Mouse (Mus musculus) heart, embryonic 16.5 days (tissue): ENCODE results near the gene Mill2. TPM values are rescaled to one million over a fixed set of nuclear protein-coding genes. Genes with fewer than 3 reads are reported as not detected.

Source experiments
- ATAC-seq: fragments of 200-750 bp; cut with Nextera tagmentation; replicated peaks from 2 replicates; pipeline ENCODE4 v1.8.0; 2017; ENCODE audit warnings: moderate number of reproducible peaks; ENCODE audit not compliant: insufficient read depth, low FRiP score; ENCODE audit errors: extremely low read depth
- H3K27ac ChIP-seq: fragments of 300-500 bp; sonication (generic); 2 replicates; pipeline ENCODE4 v1.5.1; 2014; ENCODE audit warnings: mild to moderate bottlenecking, low read length, control low read depth, moderate library complexity
- H3K27me3 ChIP-seq: fragments of 300-500 bp; sonication (generic); 2 replicates; pipeline ENCODE4 v1.6.1; 2014; ENCODE audit warnings: low read length, mixed read lengths; ENCODE audit not compliant: control insufficient read depth, insufficient read depth
- H3K36me3 ChIP-seq: fragments of 300-500 bp; sonication (generic); 2 replicates; pipeline ENCODE4 v1.6.1; 2014; ENCODE audit not compliant: control insufficient read depth, insufficient read depth
- H3K4me1 ChIP-seq: fragments of 300-500 bp; sonication (generic); 2 replicates; pipeline ENCODE4 v1.6.1; 2014; ENCODE audit warnings: low read length, mixed read lengths; ENCODE audit not compliant: control insufficient read depth, insufficient read depth
- H3K4me2 ChIP-seq: fragments of 300-500 bp; sonication (generic); 2 replicates; pipeline ENCODE4 v1.6.1; 2014; ENCODE audit warnings: low read depth, mild to moderate bottlenecking, control low read depth, low read length
- H3K4me3 ChIP-seq: fragments of 300-500 bp; sonication (generic); 2 replicates; pipeline ENCODE4 v1.5.1; 2014; ENCODE audit warnings: mild to moderate bottlenecking, control low read depth, low read length
- H3K9ac ChIP-seq: fragments of 300-500 bp; sonication (generic); 2 replicates; pipeline ENCODE4 v1.6.1; 2014; ENCODE audit warnings: low read length, control low read depth
- H3K9me3 ChIP-seq: fragments of 300-500 bp; sonication (generic); replicated peaks from 2 replicates; pipeline ENCODE4 v1.6.1; 2016; ENCODE audit warnings: low read length; ENCODE audit not compliant: control insufficient read depth
- WGBS: fragments of 180-500 bp; shearing (Covaris S2); extraction: QIAGEN DNeasy Blood & Tissue Kit; methylation state at CpG from one replicate; pipeline ENCODE4 v1.1.7; 2014; 5-methylcytosine and 5-hydroxymethylcytosine counted together
- polyA plus RNA-seq: library from polyadenylated mRNA; unstranded; fragments of >200 nt; fragmentation: Nextera tagmentation; extraction: Ambion mirVana; gene quantifications from 2 replicates; pipeline ENCODE4 v1.2.1, GENCODE M21; 2015

Gene Mill2
- polyA plus RNA-seq, 1 experiment from 2014 or later, result 0.50 TPM

DNA sequence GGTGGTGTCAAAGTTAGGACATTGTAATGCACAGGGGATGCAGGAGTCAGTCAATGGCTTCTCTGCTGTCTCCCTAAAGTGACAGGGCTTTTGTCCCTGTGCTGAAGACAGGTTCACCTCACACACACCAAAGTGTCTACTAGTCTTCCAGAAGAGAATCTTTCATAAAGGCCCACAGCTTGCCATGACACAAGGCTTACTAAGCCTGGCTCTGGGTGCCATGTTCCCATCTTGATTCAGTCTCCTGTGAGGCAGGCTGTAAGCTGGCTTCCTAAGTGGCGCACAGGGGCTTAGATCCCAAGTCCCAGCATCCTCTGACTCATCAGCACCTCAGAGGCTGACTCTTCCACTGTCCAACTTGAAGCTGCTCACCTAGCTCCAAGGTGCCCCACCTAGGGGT, 47.2 kb downstream of the Mill2 start:
- no peaks in the 10 kb centered on the region for H3K9me3 ChIP-seq
- H3K9ac ChIP-seq, result no peak overlapping the region
- no peaks in the 10 kb centered on the region; the same call in 1 of the 2 replicates for H3K36me3 ChIP-seq
- WGBS, result 88% methylated on average over 1 of the region's 1 CpGs
- H3K4me1 ChIP-seq, result no peaks in the 10 kb centered on the region
- no peaks in the 10 kb centered on the region for H3K27me3 ChIP-seq
- no peak overlapping the region for H3K27ac ChIP-seq
- no peak for ATAC-seq
- H3K4me3 ChIP-seq, result no peak overlapping the region
- H3K4me2 ChIP-seq, result no peak overlapping the region

DNA sequence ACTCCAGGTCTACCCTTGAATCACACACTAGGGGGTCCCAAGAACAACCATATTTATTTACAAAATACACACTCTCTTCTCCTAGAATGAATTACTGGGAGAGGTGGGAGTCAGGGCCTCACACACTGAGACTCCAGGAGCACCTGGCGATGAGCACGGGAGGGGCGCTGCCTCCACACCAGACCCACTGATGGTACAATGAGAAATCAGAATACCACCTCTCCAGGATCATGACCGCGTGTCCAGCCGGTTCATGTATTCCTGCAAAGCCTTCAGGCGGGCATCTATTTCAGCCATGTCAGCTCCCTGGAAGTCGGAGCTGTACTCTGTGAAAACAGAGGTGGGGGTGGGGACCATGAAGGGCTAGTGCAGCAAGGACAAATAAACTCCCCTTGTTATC, 51.1 kb downstream of the Mill2 start:
- no peaks in the 10 kb centered on the region; the same call in 1 of the 2 replicates for H3K36me3 ChIP-seq
- 91% methylated on average over 8 of the region's 8 CpGs for WGBS
- no peak for ATAC-seq

DNA sequence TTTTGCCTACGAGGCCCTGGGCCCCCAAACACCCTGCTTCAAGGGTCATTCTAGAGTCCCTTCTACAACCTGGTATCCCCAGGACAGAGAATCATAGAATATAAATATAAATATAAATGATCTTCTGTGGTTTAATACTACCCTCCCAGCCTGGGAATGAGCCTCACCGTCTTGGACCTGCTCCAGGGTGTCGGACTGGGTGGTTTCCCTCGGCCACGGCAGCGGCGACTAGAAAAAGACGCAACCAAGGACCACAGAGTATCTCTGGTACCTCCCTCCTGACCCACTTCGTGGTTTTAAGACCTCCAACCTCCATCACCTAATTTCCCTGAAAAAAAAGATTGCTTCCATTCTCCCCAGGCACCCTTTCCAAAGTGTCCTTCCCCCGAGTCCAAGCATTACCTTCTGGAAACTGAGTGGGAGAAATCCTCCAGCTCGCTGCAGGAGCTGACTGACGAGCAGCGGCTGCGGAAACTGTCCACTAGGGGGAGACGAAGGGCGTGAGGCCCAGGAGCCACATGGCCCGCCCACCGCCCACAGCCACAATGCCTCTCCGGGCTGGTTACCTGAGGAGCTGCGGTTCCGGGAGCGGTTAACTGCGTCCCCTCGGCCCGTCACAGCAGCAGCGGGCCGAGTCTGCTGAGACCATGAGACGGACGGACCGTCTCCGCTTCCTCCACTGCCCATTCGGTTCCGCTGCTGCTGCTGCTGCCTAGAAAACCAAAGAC, 52.3 kb downstream of the Mill2 start:
- Histone ChIP-seq H3K27ac (no peak overlapping the region), H3K36me3 (no peaks in the 10 kb centered on the region; the same call in 1 of the 2 replicates), H3K4me3 (peak overlapping the region; percentile 55), H3K27me3 (peaks cover 7% of the 10 kb centered on the region), H3K4me2 (peak overlapping the region; percentile 90), H3K4me1 (peaks cover 14% of the 10 kb centered on the region), H3K9me3 (no peaks in the 10 kb centered on the region), H3K9ac (peak overlapping the region; percentile 65)
- peak; percentile 61; the same call in 1 of the 2 replicates for ATAC-seq
- 20% methylated on average over 33 of the region's 33 CpGs for WGBS

More for the DNA sequence above, 51.1 kb downstream of the Mill2 start:
- H3K9me3 ChIP-seq, result no peaks in the 10 kb centered on the region
- H3K4me1 ChIP-seq, result peaks cover 14% of the 10 kb centered on the region
- H3K27me3 ChIP-seq, result peaks cover 7% of the 10 kb centered on the region
- no peak overlapping the region for H3K27ac ChIP-seq
- no peak overlapping the region for H3K4me2 ChIP-seq
- no peak overlapping the region for H3K4me3 ChIP-seq
- H3K9ac ChIP-seq, result no peak overlapping the region

GRCm38 (mm10) chr7:18893009-18893408, 53.2 kb downstream of the Mill2 start:
- no peak overlapping the region; the same call in none of the 2 replicates for H3K4me3 ChIP-seq

DNA sequence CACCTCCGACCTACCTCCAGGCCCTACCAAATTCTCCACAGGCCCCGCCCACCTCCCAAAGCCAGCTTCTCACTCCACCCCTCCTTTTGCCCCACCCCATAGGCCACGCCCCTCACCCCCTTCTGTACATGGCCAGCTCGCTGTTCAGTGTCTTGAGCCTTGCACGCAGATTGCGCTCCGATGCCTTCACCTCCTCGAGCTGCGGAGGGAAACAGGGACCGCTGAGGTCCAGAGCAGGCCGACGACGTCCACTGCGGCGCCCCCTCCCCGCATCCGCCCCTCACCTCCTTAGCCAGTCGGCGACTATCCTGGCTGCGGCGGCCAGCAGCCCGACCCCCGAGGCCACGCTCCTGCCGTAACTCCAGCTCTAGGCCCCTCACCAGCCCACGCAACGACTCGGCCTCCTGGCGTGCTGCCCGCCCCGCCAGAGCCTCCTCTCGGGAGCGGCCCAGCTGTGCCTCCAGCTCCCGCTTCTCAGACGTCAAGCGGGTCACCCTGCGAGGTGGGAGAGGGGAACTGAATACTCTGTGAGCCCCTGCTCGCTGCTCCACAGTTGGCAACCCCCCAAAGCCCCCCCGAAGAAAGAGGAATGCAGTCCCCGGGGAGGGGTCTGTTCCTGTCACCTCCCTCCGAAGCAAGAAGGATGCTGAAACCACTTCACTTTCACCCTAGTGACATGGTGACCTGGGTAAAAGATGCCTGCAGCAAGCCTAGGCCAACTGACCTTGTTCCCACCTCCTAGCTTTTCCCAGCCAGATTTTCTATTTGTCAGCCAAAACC, 54.1 kb downstream of the Mill2 start:
- 3% methylated on average over 41 of the region's 41 CpGs for WGBS
- ATAC-seq, result peak; percentile 21; the same call in 1 of the 2 replicates
- Histone ChIP-seq H3K36me3 (no peaks in the 10 kb centered on the region; the same call in 1 of the 2 replicates), H3K4me2 (peak overlapping the region; percentile 74), H3K27ac (no peak overlapping the region), H3K9me3 (no peaks in the 10 kb centered on the region), H3K9ac (peak overlapping the region; percentile 66), H3K4me3 (peak overlapping the region; percentile 45), H3K4me1 (peaks cover 14% of the 10 kb centered on the region), H3K27me3 (peaks cover 7% of the 10 kb centered on the region)

More at GRCm38 (mm10) chr7:18893009-18893408, 53.2 kb downstream of the Mill2 start:
- Histone ChIP-seq H3K4me1 (peaks cover 14% of the 10 kb centered on the region), H3K9ac (no peak overlapping the region), H3K36me3 (no peaks in the 10 kb centered on the region; the same call in 1 of the 2 replicates), H3K27ac (no peak overlapping the region), H3K27me3 (peaks cover 7% of the 10 kb centered on the region), H3K4me2 (peak overlapping the region; percentile 90), H3K9me3 (no peaks in the 10 kb centered on the region)
- 30% methylated on average over 23 of the region's 27 CpGs for WGBS
- ATAC-seq, result no peak; the same call in 1 of the 2 replicates

GRCm38 (mm10) chr7:18896536-18896935, 56.8 kb downstream of the Mill2 start:
- no peak overlapping the region for H3K9ac ChIP-seq
- ATAC-seq, result no peak
- H3K4me2 ChIP-seq, result no peak overlapping the region
- H3K9me3 ChIP-seq, result no peaks in the 10 kb centered on the region
- WGBS, result 41% methylated on average over 5 of the region's 5 CpGs
- H3K4me1 ChIP-seq, result peaks cover 14% of the 10 kb centered on the region
- H3K4me3 ChIP-seq, result no peak overlapping the region
- no peak overlapping the region for H3K27ac ChIP-seq
- H3K36me3 ChIP-seq, result 0 out of 2 replicates have a peak, but pooled peaks cover 2% of the 10 kb centered on the region
- peaks cover 7% of the 10 kb centered on the region for H3K27me3 ChIP-seq

- no peak for ATAC-seq
- Histone ChIP-seq H3K4me2 (no peak overlapping the region), H3K4me1 (no peaks in the 10 kb centered on the region), H3K9me3 (no peaks in the 10 kb centered on the region), H3K9ac (no peak overlapping the region), H3K27ac (no peak overlapping the region), H3K4me3 (no peak overlapping the region), H3K36me3 (peaks cover 7% of the 10 kb centered on the region), H3K27me3 (no peaks in the 10 kb centered on the region)
- WGBS, result 78% methylated on average over 2 of the region's 2 CpGs
Measured at GRCm38 (mm10) chr7:18900513-18900912, 60.7 kb downstream of the Mill2 start.

DNA sequence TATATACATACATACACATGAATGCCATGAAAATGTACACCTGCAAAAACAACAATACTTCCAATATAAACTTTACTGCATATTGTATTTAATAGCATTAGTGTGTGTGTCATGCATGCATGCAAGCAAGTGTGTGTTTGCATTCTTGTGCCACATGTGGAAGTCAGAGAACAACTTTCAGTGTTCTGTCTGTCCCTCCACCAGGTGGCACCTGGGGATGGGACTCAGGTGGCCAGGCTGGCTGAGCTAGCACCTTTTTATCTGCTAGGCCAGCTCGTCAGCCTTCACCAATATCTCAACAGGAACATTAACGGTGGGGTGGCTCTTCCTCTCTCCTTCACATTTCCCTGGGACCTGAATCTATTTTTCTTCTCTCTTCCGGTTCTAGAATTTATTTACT, 62.7 kb downstream of the Mill2 start:
- WGBS, result 65% methylated on average over 3 of the region's 3 CpGs
- H3K4me2 ChIP-seq, result no peak overlapping the region
- H3K4me3 ChIP-seq, result no peak overlapping the region
- H3K4me1 ChIP-seq, result no peaks in the 10 kb centered on the region
- H3K9ac ChIP-seq, result no peak overlapping the region
- H3K36me3 ChIP-seq, result peaks cover 9% of the 10 kb centered on the region
- no peak for ATAC-seq
- no peaks in the 10 kb centered on the region for H3K27me3 ChIP-seq
- no peak overlapping the region for H3K27ac ChIP-seq
- H3K9me3 ChIP-seq, result no peaks in the 10 kb centered on the region

- no peaks in the 10 kb centered on the region for H3K9me3 ChIP-seq
Measured at GRCm38 (mm10) chr7:18904971-18905370, 65.2 kb downstream of the Mill2 start.

More at GRCm38 (mm10) chr7:18904971-18905370, 65.2 kb downstream of the Mill2 start:
- Histone ChIP-seq H3K4me3 (no peak overlapping the region), H3K36me3 (peaks cover 9% of the 10 kb centered on the region), H3K9ac (no peak overlapping the region), H3K27ac (no peak overlapping the region), H3K27me3 (no peaks in the 10 kb centered on the region), H3K4me2 (no peak overlapping the region), H3K4me1 (peaks cover 10% of the 10 kb centered on the region)
- WGBS, result 78% methylated on average over 3 of the region's 3 CpGs
- ATAC-seq, result no peak
